Mouse (Mus musculus): Measurements from ENCODE around the gene Tjp1.

The Tjp1 gene

GRCm38 (mm10) chr7:65350348-65351079 lies 177.1 kb downstream of the Tjp1 start:
- no peak for DNase-seq

- no peak for DNase-seq
These were observed 179.0 kb downstream of the Tjp1 start for GRCm38 (mm10) chr7:65348540-65348939.

GRCm38 (mm10) chr7:65345314-65345713 lies 182.3 kb downstream of the Tjp1 start:
- DNase-seq = no peak

- DNase-seq = no peak
These were observed 189.9 kb downstream of the Tjp1 start for GRCm38 (mm10) chr7:65337581-65338270.

GRCm38 (mm10) chr7:65333081-65333760 lies 194.4 kb downstream of the Tjp1 start:
- no peak for DNase-seq

- peak in 1 of 2 experiments; percentile 46 for DNase-seq
These were observed 208.4 kb downstream of the Tjp1 start for GRCm38 (mm10) chr7:65319047-65319725.

GRCm38 (mm10) chr7:65317418-65317817 lies 210.2 kb downstream of the Tjp1 start:
- DNase-seq = peak in 1 of 2 experiments; percentile 36

- DNase-seq = no peak
These were observed 212.4 kb downstream of the Tjp1 start for GRCm38 (mm10) chr7:65315182-65315581.

GRCm38 (mm10) chr7:65296675-65297589 lies 230.6 kb downstream of the Tjp1 start:
- no peak for DNase-seq

GRCm38 (mm10) chr7:65282886-65283285 lies 244.7 kb downstream of the Tjp1 start:
- no peak for DNase-seq

GRCm38 (mm10) chr7:65281960-65282359 lies 245.6 kb downstream of the Tjp1 start:
- DNase-seq = no peak

- no peak for DNase-seq
These were observed 246.4 kb downstream of the Tjp1 start for GRCm38 (mm10) chr7:65280944-65281912.

GRCm38 (mm10) chr7:65279277-65279676 lies 248.3 kb downstream of the Tjp1 start:
- DNase-seq = no peak

GRCm38 (mm10) chr7:65275761-65276160 lies 251.8 kb downstream of the Tjp1 start:
- DNase-seq = no peak

- DNase-seq = no peak
These were observed 253.4 kb downstream of the Tjp1 start for GRCm38 (mm10) chr7:65274216-65274615.

- no peak for DNase-seq
These were observed 277.9 kb downstream of the Tjp1 start for GRCm38 (mm10) chr7:65249656-65250055.

All from spleen, adult 18-20 months (tissue).